Mouse (Mus musculus): ENCODE measurements around the gene Zfp217. TPM values are rescaled to one million over a fixed set of nuclear protein-coding genes. Genes with fewer than 3 reads are reported as not detected.

The Zfp217 gene
- polyA plus RNA-seq, 1 experiment from 2014 or later, result 2.4 TPM

DNA sequence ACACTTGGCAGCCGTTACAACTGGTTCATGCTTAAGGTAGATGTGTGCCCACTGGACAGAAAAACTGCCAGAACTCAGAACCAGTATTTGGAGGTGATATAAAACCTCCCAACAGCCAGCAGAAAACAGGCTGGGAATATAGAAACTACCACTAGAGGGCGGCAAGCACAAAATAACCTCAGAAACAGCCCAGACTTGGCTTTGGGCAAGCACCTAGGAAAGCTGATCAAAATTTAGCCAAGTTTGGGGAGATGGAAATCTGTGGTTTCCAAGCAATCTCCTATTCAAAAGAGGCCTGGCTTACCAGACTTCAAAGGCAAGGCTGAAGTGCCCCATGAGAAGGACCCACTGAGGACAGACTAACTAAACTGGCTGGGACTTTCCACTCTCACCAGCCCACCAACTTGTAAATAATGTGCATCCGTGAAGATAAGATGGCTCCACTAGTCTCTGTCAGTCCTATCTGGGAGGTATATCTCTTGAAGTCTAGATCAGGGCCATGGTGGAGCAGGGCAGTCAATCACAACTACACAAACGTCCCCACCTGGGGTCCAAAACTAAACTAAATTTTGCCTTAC is 31.1 kb downstream of the Zfp217 start:
- Histone ChIP-seq H3K27ac (replicated peaks) (peak overlapping the region; percentile 25; the same call in 1 of the 2 replicates), H3K9me3 (no peaks in the 10 kb centered on the region), H3K4me2 (no peak overlapping the region), H3K27me3 (replicated peaks) (no peaks in the 10 kb centered on the region), H3K36me3 (peaks cover 89% of the 10 kb centered on the region), H3K9ac (no peak overlapping the region; the same call in 1 of the 2 replicates), H3K4me3 (no peak overlapping the region), H3K4me1 (peaks cover 19% of the 10 kb centered on the region)
- no peak for ATAC-seq (ENCODE audit: extremely low read depth, insufficient number of reproducible peaks, low FRiP score, low TSS enrichment)
- 34% methylated on average over 4 of the region's 4 CpGs for WGBS

DNA sequence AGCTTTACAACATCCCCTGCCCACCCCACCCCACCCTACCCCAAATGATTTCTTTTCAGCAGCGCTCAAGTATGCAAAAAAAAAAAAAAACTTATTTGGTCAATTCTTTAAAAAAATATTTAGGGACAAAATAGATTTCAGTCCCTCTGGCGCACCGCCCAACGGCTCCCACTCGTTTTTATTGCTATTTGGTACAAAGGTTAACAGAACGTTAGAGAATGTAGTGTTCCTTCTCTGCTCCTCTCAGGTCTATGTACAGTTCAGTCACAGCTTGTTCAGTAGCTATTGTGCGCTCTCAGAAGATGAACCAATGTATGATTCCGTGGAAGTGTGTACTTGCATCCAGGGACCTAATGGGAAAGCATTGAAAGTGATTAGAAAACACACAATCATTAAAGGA is 37.6 kb downstream of the Zfp217 start:
- 88% methylated on average over 8 of the region's 8 CpGs for WGBS
- Histone ChIP-seq H3K9ac (no peak overlapping the region), H3K4me1 (0 out of 2 replicates have a peak, but pooled peaks cover 2% of the 10 kb centered on the region), H3K36me3 (peaks cover 98% of the 10 kb centered on the region), H3K27ac (replicated peaks) (no peak overlapping the region), H3K9me3 (no peaks in the 10 kb centered on the region), H3K4me2 (no peak overlapping the region), H3K4me3 (no peak overlapping the region), H3K27me3 (replicated peaks) (no peaks in the 10 kb centered on the region)
- ATAC-seq (ENCODE audit: extremely low read depth, insufficient number of reproducible peaks, low FRiP score, low TSS enrichment), result no peak

GRCm38 (mm10) chr2:170109528-170109927 is 38.4 kb downstream of the Zfp217 start:
- no peak overlapping the region for H3K4me2 ChIP-seq
- peaks cover 90% of the 10 kb centered on the region for H3K36me3 ChIP-seq
- WGBS, result 54% methylated on average over 5 of the region's 5 CpGs
- H3K4me3 ChIP-seq, result no peak overlapping the region
- 0 out of 2 replicates have a peak, but pooled peaks cover 2% of the 10 kb centered on the region for H3K4me1 ChIP-seq
- no peak overlapping the region for H3K27ac ChIP-seq (replicated peaks)
- H3K9ac ChIP-seq, result no peak overlapping the region
- H3K27me3 ChIP-seq (replicated peaks), result no peaks in the 10 kb centered on the region
- no peaks in the 10 kb centered on the region for H3K9me3 ChIP-seq
- ATAC-seq (ENCODE audit: extremely low read depth, insufficient number of reproducible peaks, low FRiP score, low TSS enrichment), result no peak

DNA sequence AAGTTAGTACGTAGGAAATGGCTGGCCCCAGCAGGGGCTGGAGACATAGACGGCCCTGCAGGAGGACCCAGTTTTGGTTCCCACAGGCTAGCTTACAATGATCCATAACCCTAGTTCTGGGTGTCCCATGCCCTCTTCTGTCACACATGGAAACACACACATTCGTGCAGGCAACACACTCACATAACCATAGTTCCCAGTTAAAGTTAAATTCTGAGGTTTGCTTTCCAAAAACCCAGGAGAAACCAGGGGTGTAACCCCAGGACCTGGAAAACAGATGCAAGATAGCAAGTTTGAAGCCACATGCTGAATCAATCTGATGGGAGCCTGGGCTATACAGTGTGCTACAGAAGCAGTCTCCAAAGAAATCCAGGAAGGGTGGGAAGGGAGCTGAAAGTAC is 40.1 kb downstream of the Zfp217 start:
- Histone ChIP-seq H3K9ac (no peak overlapping the region), H3K4me3 (no peak overlapping the region), H3K27ac (replicated peaks) (no peak overlapping the region), H3K4me1 (0 out of 2 replicates have a peak, but pooled peaks cover 2% of the 10 kb centered on the region), H3K4me2 (no peak overlapping the region), H3K27me3 (replicated peaks) (no peaks in the 10 kb centered on the region), H3K9me3 (no peaks in the 10 kb centered on the region), H3K36me3 (peaks cover 73% of the 10 kb centered on the region)
- WGBS, result 81% methylated on average over 3 of the region's 3 CpGs
- no peak for ATAC-seq (ENCODE audit: extremely low read depth, insufficient number of reproducible peaks, low FRiP score, low TSS enrichment)

GRCm38 (mm10) chr2:170106000-170106399 is 41.9 kb downstream of the Zfp217 start:
- H3K4me1 ChIP-seq, result no peaks in the 10 kb centered on the region
- H3K9me3 ChIP-seq, result no peaks in the 10 kb centered on the region
- H3K27ac ChIP-seq (replicated peaks), result no peak overlapping the region
- no peak overlapping the region for H3K4me3 ChIP-seq
- H3K4me2 ChIP-seq, result no peak overlapping the region
- H3K9ac ChIP-seq, result no peak overlapping the region
- peaks cover 55% of the 10 kb centered on the region for H3K36me3 ChIP-seq
- 80% methylated on average over 9 of the region's 9 CpGs for WGBS
- no peaks in the 10 kb centered on the region for H3K27me3 ChIP-seq (replicated peaks)
- no peak for ATAC-seq (ENCODE audit: extremely low read depth, insufficient number of reproducible peaks, low FRiP score, low TSS enrichment)

GRCm38 (mm10) chr2:170104396-170104795 is 43.5 kb downstream of the Zfp217 start:
- Histone ChIP-seq H3K4me3 (no peak overlapping the region), H3K9me3 (no peaks in the 10 kb centered on the region), H3K9ac (no peak overlapping the region), H3K4me1 (no peaks in the 10 kb centered on the region), H3K36me3 (peaks cover 39% of the 10 kb centered on the region), H3K27me3 (replicated peaks) (no peaks in the 10 kb centered on the region), H3K27ac (replicated peaks) (no peak overlapping the region), H3K4me2 (no peak overlapping the region)
- ATAC-seq (ENCODE audit: extremely low read depth, insufficient number of reproducible peaks, low FRiP score, low TSS enrichment), result no peak
- 86% methylated on average over 6 of the region's 6 CpGs for WGBS

- Histone ChIP-seq H3K27me3 (replicated peaks) (no peaks in the 10 kb centered on the region), H3K9me3 (no peaks in the 10 kb centered on the region), H3K27ac (replicated peaks) (no peak overlapping the region), H3K4me3 (no peak overlapping the region), H3K9ac (no peak overlapping the region), H3K4me2 (no peak overlapping the region), H3K4me1 (no peaks in the 10 kb centered on the region), H3K36me3 (peaks cover 33% of the 10 kb centered on the region)
- 48% methylated on average over 9 of the region's 9 CpGs for WGBS
- ATAC-seq (ENCODE audit: extremely low read depth, insufficient number of reproducible peaks, low FRiP score, low TSS enrichment), result no peak
These were observed 44.1 kb downstream of the Zfp217 start for GRCm38 (mm10) chr2:170103852-170104251.

DNA sequence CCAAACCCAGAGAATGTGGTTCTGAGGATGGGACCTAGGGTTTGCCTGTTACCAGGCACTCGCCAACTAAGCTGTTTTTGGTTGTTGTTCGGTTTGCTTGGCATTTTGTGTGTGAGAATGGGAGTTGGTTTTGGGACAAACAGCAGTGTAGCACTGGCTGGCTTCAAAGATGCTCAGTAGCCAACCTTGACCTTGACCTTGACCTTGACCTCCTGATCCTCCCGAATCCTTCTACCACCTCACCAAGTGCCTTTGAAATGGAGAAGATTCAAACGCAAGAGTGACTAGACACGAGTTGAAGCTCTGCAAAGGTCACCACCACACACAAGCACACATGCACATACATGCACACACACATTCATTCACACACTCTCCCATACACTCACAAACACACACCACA is 44.6 kb downstream of the Zfp217 start:
- no peaks in the 10 kb centered on the region for H3K4me1 ChIP-seq
- H3K27ac ChIP-seq (replicated peaks), result no peak overlapping the region
- H3K36me3 ChIP-seq, result peaks cover 29% of the 10 kb centered on the region
- H3K9ac ChIP-seq, result no peak overlapping the region
- H3K27me3 ChIP-seq (replicated peaks), result no peaks in the 10 kb centered on the region
- H3K9me3 ChIP-seq, result no peaks in the 10 kb centered on the region
- WGBS, result 73% methylated on average over 5 of the region's 5 CpGs
- no peak overlapping the region for H3K4me3 ChIP-seq
- ATAC-seq (ENCODE audit: extremely low read depth, insufficient number of reproducible peaks, low FRiP score, low TSS enrichment), result no peak
- no peak overlapping the region for H3K4me2 ChIP-seq

DNA sequence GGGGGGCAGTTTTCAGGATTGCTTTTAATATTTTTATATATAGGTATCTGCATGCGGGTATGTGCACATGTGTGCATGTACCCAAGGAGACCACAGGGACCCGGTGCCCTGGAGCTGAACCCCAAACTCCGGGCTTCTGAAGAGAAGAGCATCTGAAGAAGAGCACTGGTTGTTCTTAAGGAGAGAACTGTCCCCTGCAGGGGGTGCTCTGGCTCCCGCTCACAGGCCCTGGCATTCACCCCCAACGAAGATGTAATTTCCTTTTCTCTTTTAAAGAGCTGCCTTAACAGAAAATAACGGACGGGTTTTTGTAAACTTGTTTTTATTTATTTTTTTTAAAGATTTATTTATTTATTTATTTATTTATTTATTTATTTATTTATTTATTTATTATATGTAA is 46.0 kb downstream of the Zfp217 start:
- Histone ChIP-seq H3K9ac (no peak overlapping the region), H3K9me3 (no peaks in the 10 kb centered on the region), H3K36me3 (peaks cover 15% of the 10 kb centered on the region), H3K4me1 (no peaks in the 10 kb centered on the region), H3K4me2 (no peak overlapping the region), H3K4me3 (no peak overlapping the region), H3K27ac (replicated peaks) (no peak overlapping the region), H3K27me3 (replicated peaks) (no peaks in the 10 kb centered on the region)
- WGBS, result 72% methylated on average over 7 of the region's 7 CpGs
- ATAC-seq (ENCODE audit: extremely low read depth, insufficient number of reproducible peaks, low FRiP score, low TSS enrichment), result no peak

GRCm38 (mm10) chr2:170101132-170101531 is 46.8 kb downstream of the Zfp217 start:
- peaks cover 8% of the 10 kb centered on the region for H3K36me3 ChIP-seq
- no peak for ATAC-seq (ENCODE audit: extremely low read depth, insufficient number of reproducible peaks, low FRiP score, low TSS enrichment)
- peak overlapping the region; percentile 36; the same call in 1 of the 2 replicates for H3K4me2 ChIP-seq
- H3K27ac ChIP-seq (replicated peaks), result no peak overlapping the region
- 4% methylated on average over 12 of the region's 12 CpGs for WGBS
- H3K27me3 ChIP-seq (replicated peaks), result no peaks in the 10 kb centered on the region
- no peak overlapping the region for H3K9ac ChIP-seq
- H3K4me1 ChIP-seq, result no peaks in the 10 kb centered on the region
- no peaks in the 10 kb centered on the region for H3K9me3 ChIP-seq
- no peak overlapping the region for H3K4me3 ChIP-seq

DNA sequence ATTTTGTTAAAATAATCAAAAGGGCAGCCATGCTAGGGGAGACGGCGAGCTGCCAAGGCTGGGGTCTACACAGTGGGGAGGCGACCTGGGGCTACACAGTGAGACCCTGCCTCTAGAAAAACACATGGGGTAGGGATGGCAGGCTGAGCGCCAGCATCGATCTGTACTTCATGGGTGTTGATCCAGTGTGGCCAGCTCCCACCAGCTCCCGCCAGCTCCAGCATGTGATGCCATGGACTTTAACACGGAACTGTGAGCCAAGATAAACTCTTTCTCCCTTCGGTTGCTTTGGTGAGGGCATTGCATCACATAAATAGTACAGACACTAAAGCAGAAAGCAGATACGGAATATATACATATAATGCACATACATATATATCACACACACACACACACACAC is 53.0 kb downstream of the Zfp217 start:
- no peak for ATAC-seq (ENCODE audit: extremely low read depth, insufficient number of reproducible peaks, low FRiP score, low TSS enrichment)

GRCm38 (mm10) chr2:170094220-170094619 is 53.7 kb downstream of the Zfp217 start:
- H3K4me1 ChIP-seq, result no peaks in the 10 kb centered on the region
- no peaks in the 10 kb centered on the region for H3K36me3 ChIP-seq
- H3K27me3 ChIP-seq (replicated peaks), result no peaks in the 10 kb centered on the region
- no peak overlapping the region for H3K27ac ChIP-seq (replicated peaks)
- no peak for ATAC-seq (ENCODE audit: extremely low read depth, insufficient number of reproducible peaks, low FRiP score, low TSS enrichment)
- H3K4me2 ChIP-seq, result no peak overlapping the region
- H3K4me3 ChIP-seq, result no peak overlapping the region
- H3K9me3 ChIP-seq, result no peaks in the 10 kb centered on the region
- 80% methylated on average over 17 of the region's 17 CpGs for WGBS
- H3K9ac ChIP-seq, result no peak overlapping the region

More for the DNA sequence above, 53.0 kb downstream of the Zfp217 start:
- Histone ChIP-seq H3K27ac (replicated peaks) (no peak overlapping the region), H3K4me2 (no peak overlapping the region), H3K4me1 (no peaks in the 10 kb centered on the region), H3K9me3 (no peaks in the 10 kb centered on the region), H3K9ac (no peak overlapping the region), H3K36me3 (no peaks in the 10 kb centered on the region), H3K4me3 (no peak overlapping the region), H3K27me3 (replicated peaks) (no peaks in the 10 kb centered on the region)
- WGBS, result 83% methylated on average over 9 of the region's 9 CpGs

Data from heart, embryonic 13.5 days (tissue).